Mouse (Mus musculus) adrenal gland, adult 18-20 months (tissue): ENCODE data around the gene Arhgef28. TPM values are rescaled to one million over a fixed set of nuclear protein-coding genes. Genes with fewer than 3 reads are reported as not detected.

Experiments used
- DNase-seq, 2 experiments: peaks; one replicate each; pipeline ENCODE4 v3.0.0; 2021 to 2022; ENCODE audit warnings: low spot score in 2 of 2
- total RNA-seq, 2 experiments: library from RNA; stranded (reverse); gene quantifications; 1 replicate in 1 of 2; 2 replicates in 1 of 2; pipeline ENCODE4 v1.2.3; 2021

Arhgef28 gene
- total RNA-seq, 2 experiments from 2014 or later, result 14.2 to 28.0 TPM

DNA sequence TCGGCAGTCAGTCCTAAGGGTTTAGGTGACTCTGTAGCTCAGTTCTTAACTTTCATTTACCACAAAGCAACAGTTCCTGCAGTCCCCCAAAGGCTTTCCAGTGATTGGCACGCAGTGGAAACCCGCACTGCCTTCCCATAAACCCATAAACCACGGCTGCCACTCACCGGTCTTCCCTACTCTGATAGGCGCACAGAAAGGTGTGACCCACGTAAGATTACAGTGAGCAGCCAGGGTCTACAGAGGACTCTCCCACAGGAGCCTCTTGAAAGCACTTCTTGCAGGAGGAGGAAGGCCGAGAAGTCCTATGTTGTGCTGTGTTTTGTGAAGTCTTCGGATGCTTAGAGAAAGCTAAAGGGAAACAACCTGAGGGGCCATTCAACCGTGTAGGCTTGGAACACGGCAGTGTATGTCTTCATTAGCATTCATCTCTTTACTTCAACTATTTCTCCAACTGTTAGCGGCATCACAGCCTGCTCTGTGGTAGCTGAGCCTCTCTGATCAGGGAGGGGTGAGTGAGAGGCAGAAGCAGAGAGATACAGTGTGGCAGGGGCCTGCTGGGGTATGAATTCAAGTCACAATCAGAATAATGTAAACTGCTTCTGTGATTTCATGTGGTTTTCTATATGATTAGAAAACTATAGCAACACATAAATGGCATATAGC, 189.2 kb downstream of the Arhgef28 start:
- DNase-seq, result no peak

DNA sequence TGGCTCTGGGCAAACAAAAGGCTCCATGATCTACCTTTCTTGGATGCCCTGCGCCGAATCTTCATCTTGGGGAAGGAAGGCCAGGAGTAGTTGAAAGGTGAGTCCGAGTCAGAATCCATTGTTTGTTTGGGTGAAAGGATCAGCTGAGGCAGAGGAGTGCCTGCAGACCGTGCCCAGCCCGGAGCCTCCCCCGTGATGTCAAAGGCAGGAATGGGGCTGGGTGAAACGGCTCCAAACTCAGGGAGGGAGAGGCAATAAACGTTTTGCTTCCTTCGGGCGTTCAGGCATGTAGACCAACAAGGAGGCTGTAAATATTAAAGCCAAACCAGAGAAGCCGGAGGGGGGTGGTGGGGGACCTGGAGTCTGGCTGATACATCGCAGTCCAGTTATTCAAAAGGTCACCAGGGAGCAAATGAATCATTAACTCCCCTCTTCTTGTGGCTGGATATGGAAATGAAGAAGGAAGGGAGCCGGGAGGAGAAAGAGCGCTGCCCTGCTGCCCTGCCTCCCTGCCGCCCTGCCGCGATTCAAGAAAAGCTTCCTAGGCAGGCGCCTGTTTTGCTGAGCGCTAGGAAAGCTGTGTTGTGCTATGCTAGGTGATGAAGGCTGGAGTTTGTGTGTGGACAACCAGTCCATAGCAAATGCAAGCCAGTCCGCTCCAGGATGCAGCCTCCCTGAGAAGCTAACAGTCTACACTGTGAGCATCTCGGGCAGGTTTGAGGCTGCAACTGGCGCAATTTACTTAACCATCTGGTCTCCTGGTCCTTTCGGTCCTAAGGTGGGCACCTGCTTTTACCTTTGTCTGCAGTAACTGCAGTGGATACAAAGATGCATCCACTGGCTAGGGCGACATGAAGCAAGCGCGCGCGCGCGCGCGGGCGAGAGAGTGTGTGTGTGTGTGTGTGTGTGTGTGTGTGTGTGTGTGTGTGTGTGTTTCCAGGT, 190.0 kb downstream of the Arhgef28 start:
- DNase-seq, result no peak

DNA sequence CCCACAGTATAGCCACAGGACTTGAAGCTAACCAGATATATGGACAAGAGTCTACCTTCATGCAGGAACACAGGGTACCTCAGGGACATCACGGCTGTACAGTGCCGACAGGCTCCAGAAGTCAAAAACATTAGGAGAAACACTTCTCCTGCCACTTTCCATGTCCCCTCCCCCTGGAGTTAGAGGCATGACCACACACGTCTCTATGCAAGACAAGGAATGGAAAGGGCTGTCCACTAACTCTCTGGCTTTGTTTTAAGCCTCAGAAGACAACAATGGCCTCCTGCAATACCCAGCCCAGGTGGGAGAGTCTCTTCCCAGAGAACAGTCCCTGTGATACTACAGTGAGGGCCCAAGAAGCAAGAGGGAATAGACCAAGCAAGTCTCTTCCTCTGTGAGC, 191.3 kb downstream of the Arhgef28 start:
- no peak for DNase-seq

DNA sequence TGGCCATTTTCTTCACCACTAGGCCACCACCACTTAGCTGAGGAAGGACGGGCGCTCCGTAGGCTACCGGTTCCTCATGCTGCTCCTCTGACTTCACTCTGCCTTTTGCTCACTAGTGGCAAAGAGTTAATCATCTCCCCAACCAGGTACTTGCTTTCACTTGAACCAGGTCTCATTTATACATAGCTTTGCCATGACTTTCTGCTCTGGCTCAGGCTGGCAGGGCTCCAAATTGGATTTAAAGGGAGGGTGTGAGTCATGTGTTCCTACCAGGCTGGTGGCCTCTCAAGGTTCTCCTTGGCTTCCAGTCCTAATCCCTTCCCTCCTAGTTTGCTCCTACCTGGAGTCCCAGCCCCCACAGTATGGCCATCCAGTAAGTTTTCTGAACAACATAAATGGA, 192.5 kb downstream of the Arhgef28 start:
- DNase-seq, result peak; percentile 35 to 41

DNA sequence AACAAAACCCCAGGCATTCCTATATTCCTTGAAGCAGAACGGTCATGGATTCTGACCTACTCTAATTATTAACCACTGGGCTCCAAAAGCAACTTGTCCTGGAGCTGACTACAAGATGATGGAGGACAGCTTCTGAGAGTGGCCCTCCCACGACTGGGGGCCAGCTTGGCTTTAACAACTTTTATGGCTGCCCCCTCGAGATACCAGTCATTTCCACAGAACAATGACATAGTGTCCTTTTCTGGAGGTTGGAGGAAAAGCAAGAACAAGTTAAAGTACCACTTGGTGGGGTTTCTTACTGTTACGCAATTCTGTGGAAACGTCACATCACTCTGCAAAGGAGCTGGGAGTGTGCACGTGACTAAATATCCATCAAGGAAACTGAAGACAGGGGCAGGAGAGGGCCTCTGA, 194.3 kb downstream of the Arhgef28 start:
- no peak for DNase-seq

DNA sequence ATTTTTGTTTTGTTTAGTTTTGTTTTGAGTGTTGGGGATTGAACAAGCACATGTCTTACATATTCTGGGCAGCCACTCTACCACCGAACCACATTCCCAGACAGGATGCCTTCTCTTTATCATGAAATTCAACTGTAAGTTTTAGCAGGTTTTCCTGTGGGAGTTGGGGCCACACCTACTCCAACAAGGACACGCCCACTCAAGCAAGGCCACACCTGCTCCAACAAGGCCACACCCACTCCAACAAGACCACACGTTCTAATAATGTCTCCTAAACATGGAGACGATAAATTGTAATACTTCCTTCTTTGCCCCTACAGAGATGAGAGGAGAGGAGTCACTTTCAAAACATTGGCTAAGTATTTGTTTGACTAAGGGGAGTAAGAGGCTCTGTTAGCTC, 197.2 kb downstream of the Arhgef28 start:
- DNase-seq, result no peak

DNA sequence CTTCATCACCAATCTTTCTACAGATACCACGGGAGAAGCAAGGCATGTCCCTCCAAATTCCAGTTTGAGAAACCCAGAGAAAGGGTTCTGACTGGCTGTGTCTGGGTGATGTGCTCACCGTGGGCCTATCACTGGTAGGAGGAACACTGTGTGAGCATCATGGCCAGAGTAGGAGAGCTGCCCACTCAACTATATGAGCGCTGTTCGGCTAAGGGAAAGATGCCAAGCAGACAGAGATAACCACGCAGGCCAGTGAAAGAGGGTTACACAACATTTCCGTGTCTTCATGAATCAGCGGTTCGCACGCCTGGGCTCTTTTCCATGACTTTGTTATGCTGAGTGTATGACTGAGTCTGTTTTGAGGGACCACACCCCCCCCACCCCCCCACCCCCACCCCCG, 197.7 kb downstream of the Arhgef28 start:
- DNase-seq, result no peak

DNA sequence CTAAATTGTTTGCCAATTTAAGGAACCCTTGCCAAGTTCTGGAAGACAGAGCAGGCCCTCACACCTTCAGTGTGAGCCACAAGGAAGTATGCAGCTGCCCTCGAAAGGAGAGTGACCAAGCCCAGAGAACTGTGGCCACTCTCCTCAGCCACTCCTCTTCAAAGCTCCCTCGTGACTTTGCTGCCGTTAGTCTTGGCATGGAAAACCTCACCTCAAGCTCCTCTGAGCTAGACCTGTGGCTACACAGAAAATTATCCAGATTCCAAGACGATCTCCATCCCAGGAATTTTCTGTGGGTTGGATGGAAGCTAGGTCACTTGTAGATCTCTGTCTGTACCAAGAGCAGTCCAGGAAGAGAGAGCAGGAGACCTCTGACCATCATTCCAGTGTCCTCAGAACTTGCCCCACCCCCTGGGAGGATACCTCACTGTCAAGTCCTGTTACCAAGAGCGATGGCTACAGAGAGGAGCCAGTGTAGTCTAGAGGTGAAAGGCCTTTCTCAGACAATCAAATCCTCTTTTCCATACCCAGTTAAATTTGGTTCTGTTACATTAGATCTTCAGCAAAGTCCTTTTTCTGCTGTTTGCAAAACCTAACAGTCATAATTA, 200.5 kb downstream of the Arhgef28 start:
- DNase-seq, result no peak

DNA sequence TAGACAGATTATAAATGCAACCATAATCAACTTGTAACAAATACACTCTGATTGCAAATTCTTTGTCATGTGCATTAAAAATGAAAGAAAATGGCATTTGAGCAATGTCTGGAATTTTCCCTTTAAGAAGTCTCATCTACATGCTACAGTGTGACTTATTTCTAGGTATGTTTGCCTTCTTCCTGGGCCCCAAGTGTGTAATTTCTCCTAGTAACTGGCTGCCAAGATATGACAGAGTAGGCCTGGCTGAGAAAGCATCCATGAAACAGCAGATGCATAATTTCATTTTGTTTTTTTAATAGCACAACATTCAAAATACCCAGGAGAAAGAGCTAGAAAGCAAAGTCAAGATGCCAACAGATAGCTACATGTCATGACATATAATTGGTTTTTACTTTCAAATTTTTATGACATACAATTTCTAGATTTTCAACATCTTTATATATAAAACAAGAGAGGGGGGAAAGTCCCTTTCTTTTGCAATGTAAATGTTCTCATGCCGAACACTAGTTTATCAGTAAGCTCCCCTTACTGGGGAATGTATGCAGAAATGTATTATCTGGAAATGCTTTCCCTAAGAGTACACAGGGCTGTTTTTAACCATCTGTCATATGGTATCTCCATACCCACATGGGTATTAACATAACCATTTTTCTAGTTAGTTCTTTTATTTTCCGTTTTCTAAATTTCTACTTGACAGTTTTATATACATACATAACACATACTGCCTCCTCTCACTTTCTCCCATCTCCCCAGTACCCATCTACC, 201.4 kb downstream of the Arhgef28 start:
- DNase-seq, result no peak

DNA sequence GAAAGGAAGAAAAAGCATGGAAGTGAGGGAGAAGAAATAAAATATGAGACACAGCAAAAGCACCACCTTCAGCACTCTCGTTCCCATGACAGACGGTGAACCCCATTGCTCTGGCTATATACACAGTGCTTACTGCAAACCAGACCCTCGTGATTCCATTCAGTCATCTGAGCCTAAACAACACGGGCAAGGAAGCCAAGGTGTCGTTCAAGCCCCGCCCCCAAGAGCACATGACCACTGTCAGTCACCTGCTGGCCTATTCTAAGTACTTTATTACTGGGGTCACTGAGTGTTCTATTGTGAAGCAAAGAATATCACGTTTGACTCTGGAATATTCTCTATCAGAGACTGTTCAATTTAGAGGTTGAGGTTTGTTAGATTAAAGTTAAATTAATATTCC, 202.5 kb downstream of the Arhgef28 start:
- no peak for DNase-seq

DNA sequence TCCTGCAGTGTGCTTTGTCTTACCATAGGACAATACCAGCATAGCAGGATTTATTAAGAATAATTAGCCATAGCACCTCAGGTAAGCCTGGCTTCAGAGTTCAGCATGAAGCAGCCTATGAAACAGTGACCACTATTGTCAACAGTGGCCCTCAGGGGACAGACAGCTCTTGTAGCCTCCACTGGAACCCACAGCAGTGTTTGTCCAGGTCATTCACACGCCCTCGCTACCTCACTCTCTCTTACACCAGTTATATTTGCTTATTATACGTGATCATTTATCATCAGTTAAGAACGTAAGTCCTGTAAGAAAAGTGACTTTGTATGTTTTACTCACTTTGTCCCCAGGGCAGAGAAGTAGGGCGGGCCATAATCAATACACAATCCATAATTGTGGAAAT, 203.6 kb downstream of the Arhgef28 start:
- no peak for DNase-seq

DNA sequence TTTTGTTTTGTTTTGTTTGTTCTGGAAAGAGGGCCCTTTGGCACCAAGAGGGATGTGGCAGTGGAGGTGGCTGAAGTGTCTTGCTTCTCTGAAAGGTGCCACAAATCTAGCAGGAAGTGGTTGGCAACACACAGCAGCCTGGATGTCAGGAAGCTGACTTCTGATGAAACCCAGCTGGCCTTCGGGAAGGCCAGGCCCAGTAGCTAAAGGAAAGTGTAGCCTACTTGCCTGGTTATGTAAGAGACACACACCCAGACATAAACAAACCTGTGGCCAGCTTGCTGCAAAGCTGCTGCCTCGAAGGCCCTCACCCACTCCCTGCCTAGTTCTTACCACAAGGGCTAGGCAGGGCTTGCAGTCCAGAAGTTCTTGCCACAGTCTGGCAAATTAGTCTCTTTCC, 204.1 kb downstream of the Arhgef28 start:
- no peak for DNase-seq

DNA sequence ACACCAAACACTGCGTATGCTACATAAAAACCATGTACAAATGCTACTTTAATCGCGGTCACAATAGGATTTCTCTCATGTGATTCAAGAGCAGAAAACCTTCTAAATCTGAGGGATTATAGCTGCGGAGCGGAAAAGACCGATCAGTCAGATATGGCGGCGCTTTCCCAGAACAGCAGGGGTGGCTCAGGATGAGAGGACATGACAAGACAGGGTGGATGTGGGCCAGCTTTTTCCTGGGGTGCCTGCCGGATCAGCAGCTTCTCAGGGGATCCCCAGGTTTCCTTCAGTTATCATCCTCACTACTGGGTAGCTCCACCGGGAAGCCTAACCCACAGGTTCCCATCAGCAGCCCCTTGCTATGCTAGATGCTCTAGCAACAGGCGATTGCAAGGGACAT, 204.5 kb downstream of the Arhgef28 start:
- DNase-seq, result no peak

DNA sequence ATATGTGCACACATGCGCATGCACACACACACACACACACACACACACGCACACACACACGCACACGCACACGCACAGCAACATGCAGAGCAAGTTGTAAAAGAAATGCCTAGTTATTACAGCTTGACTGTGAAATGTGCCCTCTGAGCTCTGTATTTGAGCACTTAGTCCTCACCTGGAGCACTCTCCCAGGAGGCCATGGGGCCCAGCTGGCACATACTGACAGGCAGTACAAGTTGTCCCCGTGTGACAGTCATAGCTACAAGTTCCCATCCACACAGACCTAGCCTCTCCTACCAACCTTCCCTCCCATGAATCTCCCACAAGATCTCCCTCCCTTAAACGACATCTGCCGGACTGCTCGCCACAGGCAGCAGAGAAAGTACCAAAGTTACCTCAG, 205.4 kb downstream of the Arhgef28 start:
- DNase-seq, result no peak

DNA sequence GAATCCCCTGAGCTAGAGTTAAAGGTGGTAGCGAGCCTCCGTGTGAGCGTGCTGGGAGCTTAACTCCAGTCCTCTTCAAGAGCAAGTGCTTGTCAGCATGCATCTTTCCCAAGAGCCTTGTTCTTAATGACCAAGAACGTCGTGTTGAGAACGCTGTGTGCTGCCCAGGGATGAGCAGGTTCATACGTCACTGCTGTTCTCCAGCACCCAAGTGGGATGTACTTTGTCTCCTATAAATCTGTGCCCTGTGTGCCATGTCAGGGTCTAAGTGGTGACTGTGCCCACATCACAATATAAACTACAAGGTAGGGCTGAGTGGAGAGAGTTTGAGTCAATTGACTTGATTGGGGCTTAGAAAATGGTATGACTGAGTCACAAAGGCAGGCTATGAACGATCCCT, 207.1 kb downstream of the Arhgef28 start:
- DNase-seq, result no peak

DNA sequence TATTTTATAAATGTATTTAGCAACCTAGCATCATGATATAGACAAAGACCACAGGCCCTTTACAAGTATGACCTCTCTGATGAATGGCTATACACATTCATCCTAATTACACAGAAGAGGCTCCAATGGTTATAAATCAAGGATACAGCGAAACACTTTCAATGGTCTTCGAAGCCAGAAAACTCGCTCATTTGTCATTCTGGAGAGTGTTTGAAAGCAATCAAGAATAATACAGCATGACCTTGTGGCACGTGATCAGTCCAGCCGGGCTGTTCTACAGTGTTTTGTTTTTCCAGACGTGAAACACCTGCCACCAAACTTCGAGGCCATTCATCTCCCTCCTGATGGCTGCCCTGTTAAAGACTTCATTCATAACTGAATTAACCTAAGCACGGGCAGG, 207.7 kb downstream of the Arhgef28 start:
- DNase-seq, result no peak

DNA sequence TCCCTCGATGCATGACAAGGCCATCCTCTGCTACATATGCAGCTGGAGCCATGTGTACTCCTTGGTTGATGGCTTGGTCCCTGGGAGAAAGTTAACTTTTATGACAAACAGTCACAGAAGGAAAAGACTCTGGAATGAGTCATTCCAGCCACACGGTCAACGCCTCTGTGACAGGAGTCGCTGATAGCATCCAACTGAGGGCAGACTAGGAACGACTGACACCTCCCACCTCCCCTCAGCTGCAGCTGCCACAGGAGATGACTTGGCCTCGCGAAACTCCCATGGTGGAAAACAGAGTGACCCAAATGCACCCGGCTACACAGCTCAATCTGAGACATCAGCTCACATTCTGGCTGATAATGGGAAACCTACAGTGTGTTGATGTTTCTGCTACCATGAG, 215.3 kb downstream of the Arhgef28 start:
- no peak for DNase-seq

DNA sequence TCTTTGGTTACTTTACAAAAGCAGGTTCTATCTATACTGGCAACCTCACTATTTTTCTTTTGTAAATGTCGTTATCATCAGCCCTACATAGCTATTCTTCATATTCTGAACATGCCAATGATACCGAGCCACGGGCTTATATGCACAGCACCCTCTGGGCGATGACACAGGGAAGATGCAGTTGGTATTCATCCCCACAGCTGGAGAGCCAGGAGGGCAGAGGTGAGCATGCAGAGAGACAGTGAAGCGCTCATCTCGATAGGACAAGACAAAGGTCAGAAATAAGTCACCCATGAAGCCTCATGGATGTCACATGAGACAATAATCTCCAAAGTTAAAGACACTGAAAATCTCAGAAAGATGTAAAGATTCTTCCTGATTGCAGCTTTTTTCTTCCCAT, 217.4 kb downstream of the Arhgef28 start:
- DNase-seq, result no peak

DNA sequence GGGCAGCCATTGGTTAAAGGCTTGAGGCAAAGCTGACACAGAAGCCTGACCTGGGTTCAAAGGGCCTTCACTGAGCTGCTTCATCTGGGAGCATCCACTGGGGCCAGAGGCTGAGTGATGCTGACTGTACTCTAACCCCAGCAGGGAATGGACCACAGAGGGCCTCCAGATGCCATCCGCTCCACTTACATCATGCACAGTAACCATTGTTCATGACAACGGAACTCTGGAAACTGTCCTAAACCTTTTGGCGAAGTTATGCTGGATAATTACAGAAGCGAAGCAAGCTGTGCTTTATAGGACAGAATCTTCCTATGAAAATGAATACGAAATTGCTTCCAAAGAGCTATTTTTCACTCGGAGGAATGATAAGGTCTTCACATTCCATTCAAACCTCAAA, 219.5 kb downstream of the Arhgef28 start:
- DNase-seq, result no peak

DNA sequence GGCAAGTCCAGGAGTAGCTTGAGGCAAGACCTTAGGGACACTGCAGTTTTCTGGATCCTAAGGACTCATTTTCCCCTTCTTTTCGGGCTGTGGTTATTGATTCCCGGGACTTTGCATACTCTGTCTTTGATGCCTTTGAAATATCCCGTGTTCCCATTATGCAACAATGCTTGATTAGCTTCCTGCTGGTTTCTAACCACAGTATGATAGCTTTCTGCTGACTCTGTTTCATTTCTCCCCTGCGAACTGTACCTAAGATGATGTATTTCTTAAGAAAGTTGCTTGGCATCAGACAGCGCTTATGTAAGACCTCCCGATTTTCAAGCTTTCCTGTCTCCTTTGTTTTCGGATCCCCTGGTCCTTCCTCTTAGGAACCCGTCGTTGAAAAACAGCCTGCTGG, 229.1 kb downstream of the Arhgef28 start:
- no peak for DNase-seq

DNA sequence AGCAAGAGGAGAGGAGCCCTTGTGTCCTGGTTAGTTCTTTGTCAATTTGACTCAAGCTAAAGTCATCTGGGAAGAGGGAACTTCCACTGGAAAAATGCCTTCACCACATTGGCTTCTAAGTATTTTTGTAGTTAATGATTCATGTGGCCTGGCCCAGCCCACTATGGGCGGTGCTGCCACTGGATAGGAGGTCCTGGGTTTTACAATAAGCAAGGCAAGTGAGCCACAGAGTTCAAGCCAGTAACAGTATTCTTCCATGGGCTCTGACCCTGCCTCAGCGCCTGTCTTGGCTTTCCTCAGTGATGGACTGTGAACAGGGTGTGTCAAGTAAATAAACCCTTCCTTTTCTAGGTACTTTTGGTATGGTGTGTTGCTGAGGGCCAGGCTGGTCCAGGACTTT, 229.6 kb downstream of the Arhgef28 start:
- no peak for DNase-seq
